Mouse (Mus musculus) liver, adult 2 months (tissue): ENCODE measurements around the gene Adck2. TPM values are rescaled to one million over a fixed set of nuclear protein-coding genes. Genes with fewer than 3 reads are reported as not detected.
A peak's percentile ranks its signal among the peaks of the same experiment; 100 is the strongest.

Experiments used
- DNase-seq: peaks from one replicate; pipeline ENCODE4 v3.0.0-alpha.2; 2011; ENCODE audit warnings: low read depth, low spot score; ENCODE audit errors: extremely low read depth
- H3K27ac ChIP-seq: fragments of 200-500 bp; replicated peaks from 2 replicates; pipeline ENCODE4 v1.5.1; 2012; ENCODE audit warnings: low read depth, mild to moderate bottlenecking, control low read depth, inconsistent platforms, low read length; ENCODE audit not compliant: insufficient read depth
- H3K27me3 ChIP-seq: fragments of 200-500 bp; 2 replicates; pipeline ENCODE4 v1.6.1; 2012; ENCODE audit warnings: mild to moderate bottlenecking, moderate library complexity, low read length, inconsistent platforms; ENCODE audit not compliant: control insufficient read depth, insufficient read depth
- H3K36me3 ChIP-seq: fragments of 200-500 bp; 2 replicates; pipeline ENCODE4 v1.6.1; 2012; ENCODE audit warnings: low read length, inconsistent platforms; ENCODE audit not compliant: control insufficient read depth, insufficient read depth
- H3K4me1 ChIP-seq: fragments of 200-500 bp; 2 replicates; pipeline ENCODE4 v1.6.1; 2011; ENCODE audit warnings: low read length; ENCODE audit not compliant: control insufficient read depth, insufficient read depth
- H3K4me3 ChIP-seq: fragments of 200-500 bp; 2 replicates; pipeline ENCODE4 v1.5.1; 2011; ENCODE audit warnings: low read depth, mild to moderate bottlenecking, control low read depth, low read length, moderate library complexity; ENCODE audit not compliant: insufficient read depth
- H3K79me2 ChIP-seq: fragments of 200-500 bp; 2 replicates; pipeline ENCODE4 v1.6.1; 2012; ENCODE audit warnings: inconsistent platforms, mild to moderate bottlenecking, low read length, moderate library complexity; ENCODE audit not compliant: control insufficient read depth, insufficient read depth
- H3K9ac ChIP-seq: fragments of 200-500 bp; 2 replicates; pipeline ENCODE4 v1.6.1; 2012; ENCODE audit warnings: low read depth, mild to moderate bottlenecking, control low read depth, inconsistent platforms, low read length
- CTCF ChIP-seq: fragments of 200-500 bp; IDR thresholded peaks from 2 replicates; pipeline ENCODE4 v1.5.1; 2011; ENCODE audit warnings: low read depth, low read length, control low read depth
- POLR2A ChIP-seq: fragments of 200-500 bp; IDR thresholded peaks from 2 replicates; pipeline ENCODE4 v1.6.1; 2011; ENCODE audit warnings: low read length, control low read depth; ENCODE audit not compliant: insufficient read depth; ENCODE audit errors: extremely low read depth
- WGBS: fragments of 180-500 bp; shearing (Covaris S2); methylation state at CpG from one replicate; pipeline ENCODE4 v1.1.7; 2018; 5-methylcytosine and 5-hydroxymethylcytosine counted together
- polyA plus RNA-seq: library from polyadenylated mRNA; depleted of rRNA; stranded (reverse); fragments of >200 nt; gene quantifications from 2 replicates; pipeline ENCODE4 v1.2.3, GENCODE M21; 2012
- total RNA-seq: library from RNA; depleted of rRNA; stranded (reverse); fragments of >200 nt; gene quantifications from 2 replicates; pipeline ENCODE4 v1.2.3, GENCODE M21; 2014

Adck2 gene
- total and polyA plus RNA-seq, 2 experiments = 4.4 to 5.1 TPM

DNA sequence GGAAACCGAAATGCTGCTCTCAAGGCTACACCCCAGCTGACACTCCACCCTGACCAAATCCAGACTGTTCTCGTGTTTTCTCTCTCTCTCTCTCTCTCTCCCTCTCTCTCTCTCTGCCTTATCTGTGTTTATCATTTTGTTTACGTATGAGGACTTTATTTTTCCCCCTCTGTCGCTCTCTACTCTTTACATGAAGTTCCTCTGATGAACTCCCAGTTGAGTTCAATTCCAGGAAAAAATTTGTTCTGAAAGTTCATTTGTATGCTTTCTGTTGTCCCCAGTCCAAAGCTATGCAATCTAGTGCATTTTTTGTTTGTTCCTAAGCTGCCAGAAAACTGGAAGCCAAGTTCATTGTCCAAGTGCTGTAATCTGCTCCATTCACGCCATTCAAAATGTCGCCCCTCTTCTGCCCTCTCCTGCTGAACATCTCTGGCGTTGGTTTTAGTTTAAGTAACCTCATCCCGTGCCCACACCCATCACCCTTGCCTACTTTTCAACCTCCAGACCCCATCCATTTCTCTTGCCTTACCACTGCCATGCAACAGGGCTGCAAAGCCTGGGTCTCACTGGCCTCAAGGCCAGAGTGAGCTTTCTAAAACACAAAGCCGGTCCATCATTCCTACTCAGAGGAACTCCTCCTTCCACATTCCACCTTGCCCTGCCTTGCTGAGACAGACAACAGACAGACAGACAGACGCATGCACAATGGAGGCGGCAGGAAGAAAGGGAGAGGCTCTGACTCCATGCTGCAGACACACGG is 18.6 kb upstream of the Adck2 start:
- H3K27me3 ChIP-seq = peaks cover 6% of the 10 kb centered on the region; the same call in 1 of the 2 replicates
- H3K4me1 ChIP-seq = no peaks in the 10 kb centered on the region
- H3K9ac ChIP-seq = no peak overlapping the region
- H3K79me2 ChIP-seq = no peaks in the 10 kb centered on the region
- DNase-seq = peak; percentile 75
- 36% methylated on average over 12 of the region's 12 CpGs for WGBS
- H3K27ac ChIP-seq = peak overlapping the region; percentile 3; the same call in 1 of the 2 replicates
- TF ChIP-seq POLR2A (no peak), CTCF (no peak)
- H3K36me3 ChIP-seq = no peaks in the 10 kb centered on the region
- no peak overlapping the region for H3K4me3 ChIP-seq

DNA sequence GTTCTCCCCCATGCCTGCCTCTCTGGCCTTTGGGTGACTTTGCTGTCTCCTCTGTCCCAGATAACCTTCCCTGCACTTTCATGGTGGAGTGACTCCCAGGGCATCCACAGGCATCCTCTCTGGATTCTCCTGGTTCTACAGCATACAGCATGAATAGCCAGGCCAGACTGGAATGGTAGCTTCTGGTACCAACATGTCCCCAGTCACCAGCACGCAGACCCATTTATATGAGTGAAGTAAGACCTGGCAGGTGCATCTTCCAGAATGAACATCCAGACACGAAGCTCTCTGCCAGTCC is 18.1 kb upstream of the Adck2 start:
- Histone ChIP-seq H3K4me3 (no peak overlapping the region), H3K27me3 (peaks cover 6% of the 10 kb centered on the region; the same call in 1 of the 2 replicates), H3K4me1 (no peaks in the 10 kb centered on the region), H3K79me2 (no peaks in the 10 kb centered on the region), H3K36me3 (no peaks in the 10 kb centered on the region), H3K9ac (no peak overlapping the region), H3K27ac (no peak overlapping the region)
- DNase-seq = peak; percentile 15
- TF ChIP-seq POLR2A (no peak), CTCF (no peak)
- WGBS = 70% methylated on average over 2 of the region's 2 CpGs

DNA sequence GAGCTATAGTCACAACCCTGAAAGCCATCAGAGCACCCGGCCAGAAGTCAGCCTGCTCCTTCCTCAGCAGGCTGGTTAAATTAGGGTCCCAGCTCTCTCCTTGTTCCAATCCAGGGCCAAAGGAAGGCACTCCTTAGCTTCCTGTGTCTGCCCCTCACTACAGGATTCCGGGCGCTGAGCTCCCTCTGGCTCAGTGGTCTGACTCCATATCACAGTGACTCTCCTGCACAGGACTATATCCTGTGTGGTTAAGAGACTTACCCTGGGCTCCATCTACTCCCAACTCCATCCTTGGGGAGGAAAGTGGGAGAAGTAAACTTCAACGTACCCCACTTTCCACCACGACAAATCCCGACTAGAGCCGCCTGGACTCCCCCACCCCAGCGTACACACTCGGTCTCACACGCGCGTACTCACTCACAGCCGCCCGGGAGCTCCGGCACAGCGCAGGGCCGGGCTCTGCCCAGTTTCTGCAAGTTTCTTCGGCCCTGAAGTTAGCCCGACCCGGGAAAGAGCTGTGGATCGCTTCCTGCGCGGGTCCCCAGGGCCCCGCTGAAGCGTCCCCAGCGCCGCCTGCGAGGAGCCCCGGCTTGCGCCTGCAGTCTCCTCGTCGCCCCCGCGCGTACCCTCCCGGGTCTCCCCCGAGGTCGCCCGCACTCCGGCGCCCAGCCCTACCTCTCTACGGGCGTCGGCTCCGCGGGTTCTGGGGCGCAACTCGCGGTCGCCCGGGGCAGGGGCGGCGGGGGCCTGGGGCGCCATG is 16.6 kb upstream of the Adck2 start:
- H3K4me3 ChIP-seq = peak overlapping the region; percentile 65
- peak overlapping the region; percentile 31 for H3K27ac ChIP-seq
- no peak for DNase-seq
- H3K79me2 ChIP-seq = no peaks in the 10 kb centered on the region
- WGBS = 5% methylated on average over 50 of the region's 54 CpGs
- TF ChIP-seq CTCF (no peak), POLR2A (no peak)
- peaks cover 6% of the 10 kb centered on the region; the same call in 1 of the 2 replicates for H3K27me3 ChIP-seq
- no peaks in the 10 kb centered on the region for H3K36me3 ChIP-seq
- peak overlapping the region; percentile 57 for H3K9ac ChIP-seq
- H3K4me1 ChIP-seq = no peaks in the 10 kb centered on the region

DNA sequence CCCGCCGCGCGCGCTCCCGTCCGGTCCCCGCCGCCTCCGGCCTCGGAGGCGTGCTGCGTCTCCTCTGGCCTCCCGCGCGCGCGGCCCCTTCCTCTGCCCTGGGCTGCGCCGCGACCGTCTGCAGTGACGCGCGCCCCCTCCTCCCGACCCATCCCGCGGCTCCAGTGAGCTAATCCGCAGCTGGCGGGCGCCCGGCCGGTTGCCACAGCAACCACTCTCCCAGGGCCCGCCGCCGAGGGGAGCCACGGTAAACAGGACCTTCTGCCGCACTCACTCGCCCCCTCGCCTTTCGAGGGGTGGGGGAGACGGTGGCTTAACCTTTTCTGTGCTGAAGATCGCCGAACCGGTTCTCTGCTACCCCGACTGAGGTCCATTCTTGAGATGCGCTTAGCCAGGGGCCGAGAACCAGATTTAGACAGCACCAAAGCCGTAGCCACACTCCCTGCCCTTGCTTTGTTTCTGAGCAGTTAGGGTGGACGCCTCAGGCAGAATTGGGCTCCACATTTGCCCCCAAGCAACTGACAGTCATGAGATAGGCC is 15.9 kb upstream of the Adck2 start, which contains the start of gene Dennd2a:
TSS of gene Dennd2a (minus strand) at position 145 of the 539 bp plus-strand sequence.
- Histone ChIP-seq H3K4me3 (peak within 1 kb of the TSS; percentile 65), H3K27me3 (peaks cover 6% of the 10 kb centered on the region; the same call in 1 of the 2 replicates)
- 9% methylated on average over 43 of the region's 50 CpGs for WGBS

DNA sequence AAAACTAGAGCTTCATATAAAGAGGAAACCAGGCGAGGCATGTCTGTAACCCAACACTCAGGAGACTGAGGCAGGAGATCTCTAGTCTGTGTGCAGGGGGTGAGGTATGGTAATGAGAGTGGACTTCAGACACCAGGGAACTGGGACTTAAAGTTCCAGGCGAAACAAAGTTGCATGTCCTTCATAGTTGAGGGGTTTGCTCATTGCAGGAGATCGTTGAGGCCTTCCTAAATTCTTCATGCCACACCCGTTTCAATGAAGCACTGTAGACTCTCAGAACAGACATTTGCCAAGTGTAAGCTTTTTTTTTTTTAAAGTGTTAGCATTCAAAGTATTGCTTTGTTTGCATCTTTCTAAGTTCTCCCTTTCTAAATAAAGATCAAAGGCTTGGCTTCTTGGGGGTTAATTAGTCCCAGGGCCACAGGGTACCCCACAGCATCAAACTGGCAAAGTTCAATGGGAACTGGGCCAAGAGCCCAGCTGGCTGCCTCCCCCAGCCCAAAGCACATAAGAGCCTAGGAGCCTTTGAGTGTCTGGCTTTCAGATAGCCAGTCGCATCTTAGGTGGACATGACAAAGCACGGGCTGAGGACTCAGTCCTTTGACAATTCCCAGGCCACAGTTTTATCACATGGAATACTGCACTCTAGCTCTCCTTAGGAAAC is 14.3 kb upstream of the Adck2 start:
- no peaks in the 10 kb centered on the region for H3K36me3 ChIP-seq
- H3K4me3 ChIP-seq = no peak overlapping the region
- no peak for DNase-seq
- 83% methylated on average over 6 of the region's 6 CpGs for WGBS
- H3K9ac ChIP-seq = no peak overlapping the region
- TF ChIP-seq POLR2A = no peak
- TF ChIP-seq CTCF = no peak
- no peaks in the 10 kb centered on the region for H3K79me2 ChIP-seq
- peaks cover 6% of the 10 kb centered on the region; the same call in 1 of the 2 replicates for H3K27me3 ChIP-seq
- H3K27ac ChIP-seq = no peak overlapping the region
- no peaks in the 10 kb centered on the region for H3K4me1 ChIP-seq

More for the DNA sequence above, 15.9 kb upstream of the Adck2 start, which contains the start of gene Dennd2a:
- TF ChIP-seq POLR2A (no peak), CTCF (no peak)
- Histone ChIP-seq H3K4me1 (no peaks in the 10 kb centered on the region), H3K36me3 (no peaks in the 10 kb centered on the region), H3K79me2 (no peaks in the 10 kb centered on the region), H3K9ac (peak within 1 kb of the TSS; percentile 74), H3K27ac (peak within 1 kb of the TSS; percentile 31)
- no peak for DNase-seq
